In the genomic region with DNA sequence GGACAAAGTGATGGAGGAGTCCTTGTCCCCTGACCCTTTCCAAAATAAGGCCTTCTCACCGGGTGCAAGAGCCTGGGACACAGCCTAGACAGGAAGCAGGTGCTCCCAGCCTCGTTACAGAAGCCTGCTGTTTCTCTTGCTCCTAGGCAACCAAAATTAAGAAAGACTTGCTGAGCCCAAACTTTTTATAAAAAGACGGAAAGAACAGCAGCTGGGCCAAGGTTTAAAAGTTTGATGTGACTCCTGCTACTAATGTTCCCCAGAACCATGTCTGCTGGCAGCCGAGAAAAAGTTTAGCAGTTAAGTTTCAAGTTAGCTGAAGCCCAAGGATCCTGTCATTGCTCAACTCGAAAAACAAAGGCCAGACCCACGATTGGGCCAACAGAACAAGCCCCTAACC, we compare ENCODE assay signal across 12 mouse cellular contexts.
A peak's percentile ranks its signal among the peaks of the same experiment; 100 is the strongest.
DNase-seq lines count a peak whose midpoint lies in the region; ATAC-seq and TF ChIP-seq lines count a peak whose summit lies in the region.
"Had no signal": no experiment of that assay in that cellular context is flagged by ENCODE, and none has a peak within 500 bp of the region (broad histone marks: within the 10 kb centered on the region; RNA-seq: fewer than 3 reads in every experiment).

No protein-coding gene starts in this region.

- H3K4me1 ChIP-seq in lung, adult 2 months (ENCODE audit: control insufficient read depth, insufficient read depth, low read length): 0 out of 2 replicates have a peak, but pooled peaks cover 2% of the 10 kb centered on the region
- no peaks in the 10 kb centered on the region for H3K4me1 ChIP-seq in stomach, embryonic 15.5 days
- H3K4me1 ChIP-seq: forebrain, embryonic 15.5 days; megakaryocyte, embryonic 14.5 days had no signal

- TF ChIP-seq POLR2A in lung, adult 2 months (IDR thresholded peaks at IDR 0.05; ENCODE audit: borderline replicate concordance, extremely low read depth, low read depth, low read length): no peak

- H3K27me3 ChIP-seq in stomach, embryonic 15.5 days (replicated peaks): no peaks in the 10 kb centered on the region
- H3K27me3 ChIP-seq: forebrain, embryonic 15.5 days; megakaryocyte, embryonic 14.5 days had no signal

- no peak for TF ChIP-seq CTCF in lung, adult 2 months (IDR thresholded peaks at IDR 0.05; ENCODE audit: insufficient read depth, low read length)

- H3K9ac ChIP-seq in stomach, embryonic 15.5 days: no peak overlapping the region
- H3K9ac ChIP-seq: forebrain, embryonic 15.5 days had no signal

- H3K4me3 ChIP-seq in lung, adult 2 months (replicated peaks; ENCODE audit: extremely low read depth, low read depth, low read length): no peak overlapping the region
- H3K4me3 ChIP-seq in stomach, embryonic 15.5 days (replicated peaks): no peak overlapping the region
- H3K4me3 ChIP-seq: forebrain, embryonic 15.5 days; megakaryocyte, embryonic 14.5 days had no signal

- no peak; the same call in 1 of the 2 replicates for ATAC-seq in stomach, embryonic 15.5 days (ENCODE audit: insufficient read depth, low FRiP score, low read depth)
- ATAC-seq: forebrain, embryonic 15.5 days had no signal

- WGBS in lung, adult 2 months: 34% methylated on average over 6 of the region's 6 CpGs
- WGBS in stomach, embryonic 15.5 days: 31% methylated on average over 6 of the region's 6 CpGs

- H3K27ac ChIP-seq in stomach, embryonic 15.5 days: peak overlapping the region; percentile 67; the same call in 1 of the 2 replicates
- H3K27ac ChIP-seq: forebrain, embryonic 15.5 days had no signal

- H3K36me3 ChIP-seq in stomach, embryonic 15.5 days: no peaks in the 10 kb centered on the region

- DNase-seq in lung, postnatal 10 days: peak; percentile 13
- no peak for DNase-seq in lung, adult 2 months
- peak; percentile 47 for DNase-seq in forelimb bud, embryonic 11.5 days (ENCODE audit: low read depth, low spot score)
- peak; percentile 22 for DNase-seq in heart, postnatal 4 days
- DNase-seq in urinary bladder, postnatal 14 days (ENCODE audit: low spot score): no peak
- no peak for DNase-seq in thymus, adult 18-20 months
- no peak for DNase-seq in right cerebral cortex, adult 18-20 months
- DNase-seq: cerebellum, postnatal 14 days; thymus, adult 2 months had no signal

- H3K9me3 ChIP-seq in stomach, embryonic 15.5 days: no peaks in the 10 kb centered on the region
- H3K9me3 ChIP-seq: forebrain, embryonic 15.5 days had no signal

- H3K4me2 ChIP-seq in stomach, embryonic 15.5 days: no peak overlapping the region
- H3K4me2 ChIP-seq: forebrain, embryonic 15.5 days had no signal

Comparison
In these comparisons a context has a peak if more than half of its experiments do, and no peak if none do; other contexts are left out.
1. DNase-seq: peak in lung, postnatal 10 days (single experiment), forelimb bud, embryonic 11.5 days (single experiment) and heart, postnatal 4 days (single experiment); none in lung, adult 2 months (single experiment), urinary bladder, postnatal 14 days (single experiment), thymus, adult 18-20 months (0 of 2) and right cerebral cortex, adult 18-20 months (single experiment).